Mouse (Mus musculus): ENCODE results near the gene Fxyd1.

Fxyd1 gene

DNA sequence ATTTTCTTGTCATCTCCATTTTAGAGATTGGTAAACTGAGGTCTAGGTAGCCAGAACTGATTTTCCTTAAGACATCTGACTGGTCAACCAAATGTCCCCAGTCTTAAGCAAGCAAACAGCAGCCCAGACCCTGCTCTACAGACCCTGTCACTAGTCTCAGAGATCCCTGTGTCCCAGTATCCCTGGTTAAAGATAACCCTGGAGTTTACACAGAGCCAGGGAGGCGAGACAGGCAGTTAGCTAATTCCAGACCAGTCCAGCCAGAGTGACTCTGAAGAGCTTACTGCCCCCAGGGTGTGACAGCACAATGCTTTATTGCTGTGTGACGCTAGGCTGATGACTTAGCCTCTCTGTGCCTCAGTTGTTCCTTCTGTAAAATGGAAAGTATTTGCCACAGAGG lies at the start of gene Fxyd1:
TSS of gene Fxyd1 (minus strand) at position 129 of the 400 bp plus-strand sequence.
- no peak for DNase-seq (ENCODE audit: extremely low spot score, low spot score)

- DNase-seq (ENCODE audit: extremely low spot score, low spot score), result no peak
Measured at GRCm38 (mm10) chr7:31106166-31106565, 49.2 kb upstream of the Fxyd1 start.

DNA sequence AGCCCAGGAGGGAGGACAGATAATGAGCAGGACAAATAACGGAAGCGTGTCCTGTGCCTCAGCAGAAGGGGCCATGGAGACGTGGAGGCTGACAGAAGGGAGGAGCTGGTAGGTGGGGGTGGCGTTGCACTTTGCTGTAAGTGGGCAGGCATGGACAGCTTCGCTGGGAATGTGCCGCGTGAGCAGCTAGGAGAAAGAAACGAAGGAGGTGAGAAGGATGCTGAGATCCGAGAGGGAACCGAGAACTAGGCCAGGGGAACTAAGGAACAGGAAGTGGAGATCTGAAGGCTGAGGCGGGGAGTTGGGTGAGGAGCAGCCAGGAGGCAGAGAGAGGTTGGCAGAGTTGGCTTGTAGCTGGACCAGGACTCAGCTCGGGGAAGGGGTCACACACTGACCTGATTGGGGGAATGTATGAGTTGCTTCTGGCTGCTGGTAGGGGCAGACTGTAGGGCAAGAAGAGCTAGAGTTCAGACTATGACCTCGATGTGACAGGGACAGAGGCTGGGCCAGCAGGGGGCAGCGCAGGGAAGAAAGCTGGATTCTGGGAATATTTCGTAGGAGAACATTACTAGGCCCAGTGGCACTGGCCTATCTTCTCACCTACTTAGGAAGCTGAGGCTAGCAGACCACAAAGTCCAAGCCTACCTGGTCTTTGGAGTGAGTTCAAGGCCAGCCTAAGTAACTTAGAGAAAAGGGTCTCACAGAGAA lies 48.2 kb upstream of the Fxyd1 start:
- peak; percentile 45 for DNase-seq (ENCODE audit: extremely low spot score, low spot score)

- no peak for DNase-seq (ENCODE audit: extremely low spot score, low spot score)
Measured at GRCm38 (mm10) chr7:31100786-31101185, 43.8 kb upstream of the Fxyd1 start.

DNA sequence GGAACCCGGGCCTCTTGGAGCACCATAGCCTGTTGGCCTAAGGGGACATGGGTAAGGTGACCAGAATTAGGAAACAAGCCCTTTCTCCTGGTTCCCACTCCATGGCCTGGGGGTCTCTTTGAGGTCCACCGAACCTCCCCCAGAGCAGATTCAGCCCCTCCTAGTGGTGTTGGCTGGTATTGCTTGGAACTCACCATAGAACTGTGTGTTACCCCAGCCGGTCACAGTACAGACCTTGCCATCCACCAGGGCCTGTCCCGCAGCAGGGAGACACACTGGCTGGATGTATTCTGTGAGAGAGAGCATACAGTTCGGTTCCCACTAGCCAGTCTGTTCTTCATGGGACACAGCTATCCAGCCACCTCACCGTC lies 42.6 kb upstream of the Fxyd1 start:
- DNase-seq (ENCODE audit: extremely low spot score, low spot score), result no peak

DNA sequence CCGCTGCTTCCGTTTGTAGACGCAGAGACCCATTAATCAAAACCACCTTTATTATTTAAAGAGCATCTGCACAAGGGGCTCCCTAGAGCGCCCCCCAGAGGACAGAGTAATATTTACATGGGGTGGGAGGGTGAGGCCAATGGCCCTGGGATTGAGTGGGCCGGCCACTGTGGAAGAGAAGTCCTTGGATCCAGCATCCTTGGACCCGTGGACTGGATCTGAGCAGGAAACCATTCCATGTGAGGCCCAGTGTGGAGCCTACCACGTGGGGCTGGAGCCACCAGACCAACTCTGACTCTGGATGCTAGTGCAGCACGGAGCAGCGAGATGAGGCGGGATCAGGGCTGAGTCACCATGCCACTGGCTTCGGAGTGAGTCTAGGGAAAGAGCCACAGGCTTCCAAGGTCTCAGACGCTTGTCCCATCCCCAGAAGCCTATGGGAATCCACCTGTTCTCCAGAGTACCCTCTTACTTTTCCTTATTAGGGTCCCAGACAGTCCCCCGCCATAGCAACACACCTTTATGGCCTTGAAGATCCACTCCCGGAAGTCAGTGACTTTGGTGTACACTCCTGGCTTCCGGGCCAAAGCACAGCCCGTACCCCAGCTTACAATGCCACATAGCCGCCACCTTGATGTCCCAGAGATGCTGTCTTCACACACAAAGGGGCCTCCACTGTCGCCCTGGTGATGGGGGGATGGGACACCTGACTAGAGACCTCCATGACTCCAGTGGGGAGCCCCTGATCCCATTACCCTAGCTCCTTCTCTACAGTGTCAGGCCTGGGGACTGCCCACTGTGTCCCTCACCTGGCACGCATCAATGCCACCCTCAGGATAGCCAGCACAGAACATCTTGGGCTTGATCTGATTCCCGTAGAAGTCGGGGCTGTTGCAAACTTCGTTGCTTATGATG lies 42.0 kb upstream of the Fxyd1 start:
- no peak for DNase-seq (ENCODE audit: extremely low spot score, low spot score)

- DNase-seq (ENCODE audit: extremely low spot score, low spot score), result peak; percentile 88
Measured at GRCm38 (mm10) chr7:31097583-31098248, 40.7 kb upstream of the Fxyd1 start.

DNA sequence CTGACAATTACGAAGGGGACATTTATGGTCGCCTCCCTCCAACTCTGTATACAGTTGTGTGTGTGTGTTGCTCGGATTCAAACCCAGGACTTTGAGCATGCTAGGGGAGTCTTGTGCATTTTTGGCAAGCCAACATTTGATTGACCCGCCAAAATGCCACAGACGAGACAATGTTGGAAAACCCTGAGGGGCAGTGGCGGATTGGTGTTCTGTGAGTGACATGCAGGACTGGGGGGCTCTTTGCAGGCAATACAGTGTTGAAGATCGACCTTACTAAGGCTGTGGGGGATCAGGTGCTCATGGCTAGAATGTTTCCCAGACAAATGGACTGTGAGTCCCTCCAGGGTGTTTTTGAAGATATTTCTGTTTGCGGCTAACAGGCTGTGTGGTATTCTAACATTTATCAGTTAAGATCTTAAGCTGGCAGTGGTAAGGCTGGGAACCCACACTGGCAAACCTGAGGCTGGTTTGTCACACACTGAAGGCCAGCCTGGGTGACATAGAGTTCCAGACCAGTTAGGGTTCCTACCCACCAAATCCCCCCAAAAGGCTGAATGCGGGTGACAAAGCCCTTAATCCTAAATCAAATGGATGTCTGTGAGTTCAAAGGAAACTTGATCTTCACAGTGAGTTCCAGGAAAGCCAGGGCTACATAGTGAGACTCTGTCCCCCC lies 40.0 kb upstream of the Fxyd1 start:
- DNase-seq (ENCODE audit: extremely low spot score, low spot score), result no peak

DNA sequence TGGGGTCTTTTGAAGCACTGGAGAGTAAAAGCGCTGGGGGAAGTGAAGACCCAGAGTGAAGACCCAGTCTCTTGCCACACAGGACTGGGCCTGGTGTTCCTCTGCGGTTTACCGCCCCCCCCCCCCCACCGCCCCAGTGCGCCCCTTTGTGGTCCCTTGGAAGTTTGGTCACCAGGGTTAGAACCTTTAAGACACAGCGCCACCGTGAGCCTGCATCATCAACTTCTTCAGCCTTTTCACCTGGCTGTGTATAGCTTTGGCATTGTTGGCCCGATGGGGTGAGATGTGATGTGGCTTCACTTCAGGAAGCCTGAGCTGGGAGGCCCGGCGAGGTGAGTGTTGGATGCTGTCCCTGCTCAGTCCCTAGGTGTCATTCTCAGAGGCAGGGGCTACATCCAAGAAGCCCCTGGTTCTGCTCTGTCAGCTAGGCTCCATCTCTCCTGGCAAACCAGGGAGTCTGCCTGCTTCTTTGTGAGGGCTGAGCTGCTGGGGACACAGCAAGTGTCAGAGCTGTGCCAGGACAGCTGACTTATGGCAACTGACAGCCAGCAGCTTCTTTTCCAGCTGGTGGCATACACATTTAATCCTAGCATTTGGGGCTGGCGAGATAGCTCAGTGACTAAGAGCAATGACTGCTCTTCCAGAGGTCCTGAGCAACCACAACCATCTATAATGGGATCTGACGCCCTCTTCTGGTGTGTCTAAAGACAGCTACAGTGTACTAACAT lies 37.9 kb upstream of the Fxyd1 start:
- DNase-seq (ENCODE audit: extremely low spot score, low spot score), result no peak

DNA sequence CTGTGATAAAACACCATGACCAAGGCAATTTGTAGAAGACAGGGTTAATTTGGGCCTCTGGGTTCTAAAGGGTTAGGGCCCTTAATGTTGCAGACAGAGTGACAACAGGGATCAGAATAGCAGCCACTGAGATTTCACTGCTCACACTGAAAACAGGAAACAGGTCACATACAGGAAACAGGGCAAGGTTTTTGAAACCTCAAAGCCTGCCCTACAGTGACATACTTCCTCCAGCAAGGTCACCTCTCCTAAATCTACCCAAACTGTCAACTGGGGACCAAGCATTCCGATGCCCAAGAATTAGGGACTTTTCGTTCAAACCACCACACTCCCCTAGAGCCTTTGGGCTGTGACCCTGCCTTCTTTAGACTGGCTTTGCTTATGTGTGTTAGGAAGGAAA lies 32.7 kb upstream of the Fxyd1 start:
- DNase-seq (ENCODE audit: extremely low spot score, low spot score), result no peak

GRCm38 (mm10) chr7:31088206-31088605 lies 31.2 kb upstream of the Fxyd1 start:
- no peak for DNase-seq (ENCODE audit: extremely low spot score, low spot score)

- no peak for DNase-seq (ENCODE audit: extremely low spot score, low spot score)
Measured at GRCm38 (mm10) chr7:31087262-31087661, 30.3 kb upstream of the Fxyd1 start.

GRCm38 (mm10) chr7:31086175-31086755 lies 29.3 kb upstream of the Fxyd1 start:
- no peak for DNase-seq (ENCODE audit: extremely low spot score, low spot score)

GRCm38 (mm10) chr7:31085171-31085570 lies 28.2 kb upstream of the Fxyd1 start:
- DNase-seq (ENCODE audit: extremely low spot score, low spot score), result no peak

- DNase-seq (ENCODE audit: extremely low spot score, low spot score), result no peak
Measured at GRCm38 (mm10) chr7:31084140-31084539, 27.1 kb upstream of the Fxyd1 start.

DNA sequence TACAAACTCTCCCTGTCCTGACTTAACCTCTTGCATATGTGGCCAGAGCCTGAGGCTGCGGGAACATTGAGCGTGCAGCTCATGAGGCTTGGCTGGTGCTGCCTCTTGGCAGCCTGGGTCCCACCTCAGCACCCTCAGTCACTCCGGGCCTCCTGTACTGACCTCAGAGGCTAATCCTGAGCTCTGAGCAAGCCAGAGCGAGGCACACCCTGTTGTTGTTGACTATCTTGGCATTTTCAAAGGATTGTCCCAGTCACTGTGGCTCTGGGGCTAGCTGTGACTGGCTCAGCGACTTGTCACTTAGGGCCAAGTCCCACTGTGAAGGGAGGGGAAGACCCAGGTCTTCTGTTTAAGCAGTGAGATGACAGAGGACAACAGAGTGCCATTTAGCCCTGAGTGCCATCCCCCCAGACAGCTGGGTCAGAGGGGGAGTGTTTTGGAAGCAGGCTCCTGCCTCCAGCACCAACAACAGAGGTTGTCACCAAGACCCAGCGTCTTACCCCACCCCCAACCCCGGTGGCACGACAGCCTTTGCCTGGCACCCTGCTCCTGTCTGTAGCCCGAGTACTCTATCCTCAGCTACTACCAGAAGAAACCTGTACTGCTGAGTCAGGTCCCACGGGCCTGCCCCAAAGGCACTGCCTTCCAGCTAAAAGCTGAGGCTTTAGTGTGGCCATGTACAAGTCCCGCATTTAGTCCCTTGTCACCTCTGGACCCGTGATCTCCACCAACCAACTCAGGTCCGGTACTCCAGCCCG lies 26.0 kb upstream of the Fxyd1 start:
- no peak for DNase-seq (ENCODE audit: extremely low spot score, low spot score)

GRCm38 (mm10) chr7:31082106-31082505 lies 25.1 kb upstream of the Fxyd1 start:
- no peak for DNase-seq (ENCODE audit: extremely low spot score, low spot score)

GRCm38 (mm10) chr7:31081106-31081505 lies 24.1 kb upstream of the Fxyd1 start:
- DNase-seq (ENCODE audit: extremely low spot score, low spot score), result no peak

DNA sequence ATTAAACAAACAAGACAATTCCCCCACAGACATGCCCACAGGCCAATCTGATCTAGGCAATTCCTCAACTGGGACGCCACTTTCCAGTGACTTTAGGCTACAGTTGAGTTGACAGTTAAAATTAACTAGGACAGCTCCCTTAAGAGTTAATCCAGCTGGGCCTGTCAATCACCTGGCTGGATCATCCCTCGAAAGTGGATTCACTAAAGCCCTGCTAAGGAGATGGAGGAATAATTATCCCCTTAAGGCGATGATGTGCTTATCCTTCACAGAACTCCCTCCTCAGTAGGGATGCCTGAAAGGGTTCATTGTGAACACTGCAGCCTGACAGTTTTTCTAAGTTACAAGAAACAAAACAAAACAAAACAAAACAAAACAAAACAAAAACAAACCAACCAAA lies 23.6 kb upstream of the Fxyd1 start:
- no peak for DNase-seq (ENCODE audit: extremely low spot score, low spot score)

DNA sequence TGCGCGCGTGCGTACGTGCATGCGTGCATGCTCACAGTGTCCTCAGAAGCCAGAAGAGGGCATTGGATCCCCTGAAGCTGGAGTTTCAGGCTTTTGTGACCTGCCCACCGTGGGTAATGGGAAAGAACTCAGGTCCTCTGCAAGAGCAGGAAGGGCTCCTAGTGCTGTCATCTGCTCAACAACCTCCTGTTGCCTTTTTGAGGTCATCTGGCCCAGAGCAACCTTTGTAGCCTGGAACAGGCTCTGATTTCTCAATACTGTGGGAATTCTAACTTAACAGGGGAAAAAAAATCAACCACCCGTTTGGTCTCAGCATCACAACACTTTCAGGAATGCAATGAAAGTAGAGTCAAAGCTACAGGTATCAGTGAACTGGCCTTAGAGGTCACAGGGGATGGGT lies 22.7 kb upstream of the Fxyd1 start:
- DNase-seq (ENCODE audit: extremely low spot score, low spot score), result no peak
